Mouse (Mus musculus): ENCODE measurements at regions not wholly inside any gene's neighbourhood (a gene's known extent, or its start where the extent isn't known, plus 50 kb on each side); places are given as distances from the start of the nearest gene placed in this dataset.

- no peak for DNase-seq
Measured at GRCm38 (mm10) chr6:7476907-7477306, 77.8 kb upstream of the Tac1 start.

- no peak for DNase-seq
Measured at GRCm38 (mm10) chr6:7494299-7494698, 60.4 kb upstream of the Tac1 start.

- no peak for DNase-seq
Measured at GRCm38 (mm10) chr6:7496766-7497165, 57.9 kb upstream of the Tac1 start.

Measured in cerebellum, adult 8-10 months (tissue).